Mouse (Mus musculus): ENCODE data around the gene Arl5c.

GRCm38 (mm10) chr11:98020710-98021109, 24.7 kb upstream of the Arl5c start:
- TF ChIP-seq POLR2A (IDR thresholded peaks at IDR 0.05; ENCODE audit: low read depth, low read length): no peak
- TF ChIP-seq CTCF (IDR thresholded peaks at IDR 0.05; ENCODE audit: extremely low read depth, insufficient read depth, insufficient read length, insufficient replicate concordance): no peak
